Mouse (Mus musculus) right cerebral cortex, postnatal 10 days (tissue): ENCODE data around the gene Dnal4.

ENCODE experiments used
- DNase-seq, 2 experiments: peaks; one replicate each; pipeline ENCODE4 v3.0.0; 2021; ENCODE audit warnings: low spot score in 2 of 2

Dnal4 gene

DNA sequence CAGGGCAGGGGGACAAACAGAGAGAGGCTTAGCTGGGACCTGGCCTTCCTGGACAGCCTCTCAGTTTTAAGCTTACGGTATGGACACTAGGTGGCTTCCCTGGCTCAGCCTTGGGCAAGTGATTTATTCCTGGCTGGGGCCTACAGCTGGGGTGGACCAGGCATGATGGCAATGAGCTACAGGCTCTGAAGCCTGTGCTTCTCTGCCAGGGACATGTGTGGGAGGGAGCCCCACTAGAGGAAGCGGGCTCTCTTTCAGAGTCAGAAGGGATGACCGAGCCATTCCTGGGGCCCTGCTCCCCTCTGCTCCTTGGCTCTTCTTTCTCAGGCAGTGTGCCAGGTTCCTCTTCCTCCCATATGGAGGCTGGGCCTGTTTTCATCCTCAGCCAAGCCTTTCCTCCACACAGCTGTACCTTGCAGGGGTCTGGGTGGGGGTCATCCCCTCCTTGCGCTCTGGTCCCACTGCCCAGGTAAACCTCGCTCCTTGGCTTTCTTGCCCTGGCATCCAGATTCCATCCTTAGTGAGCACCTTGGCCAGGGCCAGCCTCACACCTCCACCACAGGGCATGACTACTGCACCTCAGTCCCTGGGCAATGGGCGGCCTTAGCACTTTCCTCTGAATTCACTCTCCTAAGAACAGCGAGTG, 13.9 kb downstream of the Dnal4 start:
- DNase-seq: peak; percentile 41 to 43

DNA sequence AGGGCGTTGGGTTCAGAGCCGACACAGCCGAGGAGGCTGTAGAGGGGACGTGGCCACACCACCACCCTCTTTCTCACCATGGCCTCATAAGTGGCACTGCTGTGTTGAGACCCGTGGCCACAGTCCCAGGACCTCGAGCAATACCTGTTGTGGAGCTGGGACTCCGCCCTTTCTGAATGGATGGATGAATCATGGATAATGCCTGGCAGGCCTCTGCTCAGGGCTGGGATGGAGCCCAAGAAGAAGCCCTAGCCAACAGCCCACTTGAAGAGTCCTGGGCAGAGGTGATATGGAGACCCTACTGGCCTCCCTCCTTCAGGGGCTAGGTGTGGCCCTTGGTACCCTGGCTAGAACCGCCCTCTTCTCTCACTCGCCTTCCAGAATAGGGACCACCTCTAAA, 14.6 kb downstream of the Dnal4 start:
- DNase-seq: peak in 1 of 2 experiments; percentile 20

DNA sequence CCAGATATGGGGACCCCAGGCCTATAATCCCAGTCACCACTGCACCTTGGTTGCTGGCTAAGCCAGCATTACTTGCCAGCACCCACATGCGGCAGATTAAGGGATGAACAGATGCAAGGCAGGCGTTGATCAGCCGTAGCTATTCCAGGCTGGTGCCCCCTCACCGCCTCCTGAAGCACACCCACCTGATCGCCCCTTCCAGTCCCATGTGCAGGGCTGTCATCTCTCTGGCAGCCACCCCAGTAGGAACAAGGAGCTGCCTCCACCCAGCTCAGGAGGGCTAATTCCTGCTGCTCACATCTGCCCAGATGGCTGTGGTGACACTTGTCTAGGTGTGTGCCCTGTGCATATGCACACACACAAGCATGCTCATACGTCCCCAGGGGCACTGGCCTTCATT, 16.7 kb downstream of the Dnal4 start:
- peak in 1 of 2 experiments; percentile 52 for DNase-seq

DNA sequence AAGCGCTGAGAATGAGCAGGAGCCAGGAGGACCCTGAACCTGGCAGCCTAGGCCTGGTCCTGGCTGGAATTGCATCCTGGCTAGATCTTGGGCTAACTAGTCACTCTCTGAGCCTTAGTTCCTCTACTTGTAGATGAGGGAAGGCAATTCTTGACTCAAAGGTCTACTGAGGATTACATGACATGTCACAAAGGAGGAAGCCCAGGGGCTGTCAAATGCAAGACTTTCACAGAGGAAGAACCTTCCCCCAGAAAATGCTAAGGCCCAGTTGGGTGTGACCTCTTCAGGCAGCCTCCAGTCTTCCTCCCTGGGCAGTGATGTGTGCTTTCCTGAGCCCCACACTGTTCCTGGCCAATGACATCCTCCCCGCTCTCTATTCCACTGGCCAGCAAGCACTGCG, 20.5 kb downstream of the Dnal4 start:
- DNase-seq: peak in 1 of 2 experiments; percentile 19

DNA sequence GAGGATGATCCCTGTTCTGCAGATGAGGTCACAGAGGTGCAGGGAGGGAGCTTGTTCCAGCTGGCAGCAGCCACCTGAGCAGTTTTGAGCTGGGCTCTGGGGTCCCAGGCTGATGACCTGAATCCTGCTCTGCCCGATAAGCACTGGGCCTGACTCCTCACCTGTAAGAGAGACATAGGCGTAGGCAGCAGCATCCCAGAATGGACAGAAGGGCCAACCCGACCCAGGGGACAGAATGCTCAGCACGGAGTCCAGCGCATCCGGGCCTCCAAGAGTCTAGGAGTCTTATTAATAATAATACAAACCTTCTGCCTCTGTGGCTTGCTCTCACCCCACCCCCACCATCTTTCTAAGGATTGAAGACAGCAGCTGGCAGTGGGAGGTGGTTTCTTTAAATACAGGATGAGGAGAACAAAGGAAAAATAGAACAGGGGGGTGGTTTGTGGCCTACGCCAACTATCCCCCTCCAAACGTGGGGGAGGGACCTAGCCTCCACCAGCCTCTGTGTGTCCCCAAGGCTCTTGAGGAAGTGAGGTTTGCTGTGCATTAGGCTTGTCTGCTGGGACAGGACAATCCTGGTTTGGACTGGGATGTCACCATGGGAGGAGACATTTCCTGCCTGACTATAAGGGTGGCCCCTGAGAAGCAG, 21.5 kb downstream of the Dnal4 start:
- DNase-seq: peak; percentile 64 to 72

DNA sequence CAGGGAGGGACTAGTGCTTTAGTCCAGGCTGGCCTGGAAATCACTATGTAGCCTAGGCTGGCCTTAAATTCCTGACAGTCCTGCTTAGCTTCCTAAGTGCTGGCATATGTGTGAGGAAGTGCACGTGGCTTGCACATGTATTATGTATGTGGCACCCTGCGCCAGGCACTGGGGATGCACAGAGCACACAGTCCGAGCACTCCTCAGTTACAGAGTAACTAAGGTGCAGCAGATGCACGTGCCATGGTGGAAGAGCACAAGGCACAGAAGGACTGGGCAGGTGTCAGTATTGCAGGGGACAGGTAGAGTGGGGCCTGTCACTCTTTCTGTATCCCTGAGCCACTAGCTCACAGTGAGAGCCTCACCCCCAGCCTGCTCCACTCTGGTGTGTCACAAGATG, 22.5 kb downstream of the Dnal4 start:
- no peak for DNase-seq

DNA sequence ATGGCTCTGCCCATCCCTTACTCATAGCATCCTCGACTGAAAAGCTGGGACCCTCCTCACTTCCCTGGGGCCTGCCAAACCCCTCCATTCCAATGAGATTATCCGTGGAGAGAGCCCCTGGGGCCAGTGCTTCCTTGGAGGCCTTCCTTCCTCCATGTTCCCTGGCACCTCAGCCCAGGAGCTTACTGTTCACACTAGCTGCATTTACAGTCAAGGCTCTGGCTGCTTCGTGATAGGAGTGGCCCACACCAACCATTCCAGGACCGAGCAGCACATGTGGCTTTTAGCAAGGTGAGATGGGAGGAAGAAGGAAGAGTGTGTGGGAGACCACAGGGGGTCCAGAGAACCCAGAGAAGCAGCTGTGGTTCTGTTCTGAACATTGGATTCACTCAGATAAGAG, 23.8 kb downstream of the Dnal4 start:
- DNase-seq: no peak

DNA sequence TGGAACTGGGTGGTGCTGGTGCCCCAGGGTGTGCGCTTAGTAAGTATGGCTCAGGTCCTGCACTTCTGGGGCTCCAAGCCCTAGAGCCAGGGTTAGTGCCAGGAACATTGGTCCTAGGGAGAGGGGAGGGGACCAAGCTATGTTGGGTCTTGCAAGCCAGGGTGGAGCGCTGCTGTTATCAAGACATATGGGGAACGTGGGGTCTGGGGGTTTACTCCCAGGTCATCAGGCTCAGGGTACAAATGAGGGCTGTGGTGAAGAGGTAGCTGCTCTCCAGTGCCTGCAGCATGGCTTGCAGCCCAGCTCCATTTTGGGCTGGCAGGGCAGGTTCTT, 24.3 kb downstream of the Dnal4 start:
- peak in 1 of 2 experiments; percentile 32 for DNase-seq

DNA sequence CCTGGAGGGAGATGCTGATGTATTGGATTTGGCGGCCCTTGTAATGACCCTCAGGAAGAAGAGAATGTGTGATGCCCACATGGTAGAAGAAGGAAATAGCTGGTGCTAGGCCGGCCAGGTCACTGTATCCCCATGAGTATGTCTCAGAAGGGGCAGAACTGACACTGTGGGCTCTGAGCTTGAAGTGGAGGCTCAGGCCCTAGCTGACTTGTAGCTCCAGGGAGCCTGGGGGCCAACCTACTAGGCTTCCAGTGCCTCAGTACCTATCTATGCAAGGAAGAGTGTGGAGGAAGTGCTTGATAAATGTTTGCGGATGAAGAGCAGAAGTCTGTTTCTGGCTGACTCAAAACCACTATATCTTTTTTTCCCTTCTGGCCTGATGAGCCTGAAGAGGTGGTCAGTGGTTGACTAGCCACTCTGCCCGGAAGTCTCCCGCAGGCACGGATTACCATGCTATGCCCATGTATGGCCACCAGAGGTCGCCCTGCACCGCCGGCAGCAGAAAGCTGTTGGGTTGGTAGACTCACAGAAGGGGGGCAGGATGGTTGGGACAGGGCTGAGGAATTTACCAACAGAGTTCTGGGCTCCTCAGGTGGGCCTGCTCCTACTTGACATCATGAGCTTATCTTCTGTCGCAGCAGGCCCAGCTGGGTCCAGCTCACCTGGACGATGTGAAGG, 24.8 kb downstream of the Dnal4 start:
- DNase-seq: peak; percentile 82 to 84

DNA sequence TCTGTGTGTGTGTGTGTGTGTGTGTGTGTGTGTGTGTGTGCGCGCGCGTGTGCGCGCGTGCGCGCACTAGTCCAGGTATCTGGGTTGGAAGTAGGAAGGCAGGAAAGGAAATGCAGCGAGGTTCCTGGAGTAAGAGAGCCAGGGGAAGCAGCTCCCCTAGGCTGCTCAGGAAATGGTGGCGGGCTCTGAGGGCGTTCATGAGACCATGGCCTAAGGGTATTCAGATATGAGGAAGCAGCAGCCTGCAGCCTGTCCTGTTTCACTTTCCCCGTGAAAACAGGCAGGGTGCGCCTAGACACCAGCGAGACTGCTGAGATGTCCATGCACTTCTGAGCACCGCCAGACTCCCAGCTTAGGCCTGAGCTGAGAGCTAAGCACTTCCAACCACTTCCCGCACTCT, 25.9 kb downstream of the Dnal4 start:
- DNase-seq: no peak

DNA sequence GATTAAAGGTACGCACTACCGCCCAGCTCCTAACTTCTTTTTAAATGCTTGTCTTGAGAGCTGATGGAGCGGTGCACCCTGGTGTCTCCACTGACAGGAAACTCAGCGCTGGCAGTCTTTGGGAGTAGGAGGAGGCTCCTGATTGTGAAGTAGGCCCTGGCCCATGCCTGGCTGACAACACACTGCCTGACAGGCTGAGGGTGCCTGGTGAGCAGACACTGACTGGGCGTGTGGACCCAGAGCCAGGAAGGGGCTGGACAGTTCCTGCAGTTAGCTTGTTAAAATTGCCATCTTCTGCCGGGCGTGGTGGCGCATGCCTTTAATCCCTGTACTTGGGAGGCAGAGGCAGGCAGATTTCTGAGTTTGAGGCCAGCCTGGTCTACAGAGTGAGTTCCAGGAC, 27.4 kb downstream of the Dnal4 start:
- no peak for DNase-seq

DNA sequence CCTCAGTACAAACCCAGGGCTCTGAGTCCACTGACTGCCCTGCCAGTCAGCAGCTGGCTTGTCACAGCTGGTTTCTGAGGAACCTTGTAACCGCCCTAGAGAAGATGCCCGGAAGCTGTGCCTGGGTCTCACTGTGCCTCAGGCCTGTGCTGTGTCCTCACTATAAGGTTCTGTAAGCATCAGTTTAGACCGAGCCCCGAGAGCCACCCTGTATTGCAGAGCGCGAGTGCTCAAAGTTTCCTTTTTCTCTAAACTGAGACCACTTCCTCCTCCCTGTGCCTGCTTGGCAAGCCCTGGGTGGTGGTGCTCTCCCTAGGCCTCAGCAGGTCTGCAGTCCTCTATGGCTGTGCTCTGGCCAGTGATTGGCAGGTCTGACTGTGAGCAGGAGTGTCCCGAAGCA, 28.5 kb downstream of the Dnal4 start:
- no peak for DNase-seq

DNA sequence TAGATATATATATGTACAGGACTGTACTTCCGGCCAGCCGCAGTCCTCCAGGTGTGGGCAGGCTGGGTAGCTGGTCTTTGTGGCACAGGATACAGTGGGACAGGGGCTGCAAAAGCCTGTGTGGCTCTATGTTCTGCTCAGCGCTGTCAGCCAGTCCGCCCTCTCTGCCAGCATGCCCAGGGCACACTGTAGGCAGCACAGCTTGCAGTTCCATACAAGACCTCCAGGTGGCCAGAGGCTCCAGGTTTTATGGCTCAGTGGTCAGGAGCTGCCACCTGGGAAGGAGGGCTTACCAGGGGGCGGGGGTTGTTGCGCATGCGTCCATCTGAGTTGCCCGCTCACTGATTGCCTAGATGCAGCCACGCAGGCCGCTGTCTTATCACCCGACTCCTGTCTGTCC, 29.7 kb downstream of the Dnal4 start:
- peak in 1 of 2 experiments; percentile 35 for DNase-seq

DNA sequence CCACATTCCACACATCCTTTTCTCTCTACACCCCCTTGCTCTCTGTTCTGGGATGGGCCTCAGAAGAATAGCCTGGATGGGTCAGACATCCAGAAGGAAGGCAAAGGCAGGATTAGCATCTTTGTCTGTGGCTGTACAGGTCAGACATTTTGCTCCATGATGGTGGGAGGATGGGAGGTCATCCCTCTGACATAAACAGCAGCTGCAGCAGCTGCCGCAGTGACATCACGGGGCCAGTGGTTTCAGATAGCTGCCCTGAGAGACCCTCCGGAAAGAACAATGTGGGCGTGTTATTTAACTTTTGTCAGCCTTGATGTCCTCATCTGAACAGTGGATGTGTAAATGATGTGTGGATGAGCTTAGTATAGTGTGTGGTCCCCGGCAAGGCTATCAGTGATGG, 31.8 kb downstream of the Dnal4 start:
- DNase-seq: no peak

DNA sequence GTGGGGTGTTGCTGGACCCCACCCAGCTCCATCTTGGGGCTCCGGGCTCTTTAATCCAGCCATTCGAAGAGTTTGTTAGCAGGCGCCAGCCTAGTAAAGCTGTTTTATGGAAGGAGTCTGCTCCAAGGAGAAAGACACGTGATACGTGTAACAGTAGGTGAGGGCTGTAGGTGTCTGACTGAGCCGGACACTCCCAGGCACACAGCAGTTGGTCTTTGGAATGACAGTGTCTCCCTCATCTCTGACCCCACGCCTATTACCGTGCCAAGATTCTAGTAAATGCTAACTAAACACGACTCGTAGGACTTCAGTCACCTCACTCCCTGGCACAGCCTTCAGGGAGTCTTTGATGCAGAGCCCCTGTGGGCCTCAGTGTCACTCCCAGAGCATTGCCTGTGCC, 32.3 kb downstream of the Dnal4 start:
- DNase-seq: no peak

DNA sequence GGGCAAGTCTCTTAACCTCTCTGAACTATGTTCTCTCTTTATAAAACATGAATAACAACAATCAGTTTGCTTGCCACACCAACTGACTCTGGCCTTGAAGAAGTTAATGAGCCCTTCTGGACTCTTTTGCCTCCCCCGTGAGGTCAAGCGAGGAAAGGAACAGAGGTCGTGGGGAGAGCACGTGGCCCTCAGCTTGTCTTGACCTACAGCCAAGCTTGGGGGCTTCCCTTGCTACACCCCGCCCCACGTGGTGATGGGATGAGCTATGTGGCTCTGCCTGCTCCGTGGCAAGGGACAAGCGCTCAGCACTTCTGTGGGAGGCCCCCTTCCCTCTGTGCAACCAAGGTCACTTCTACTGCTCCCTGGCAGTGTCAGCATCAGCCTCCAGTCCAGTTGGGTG, 32.9 kb downstream of the Dnal4 start:
- DNase-seq: no peak

DNA sequence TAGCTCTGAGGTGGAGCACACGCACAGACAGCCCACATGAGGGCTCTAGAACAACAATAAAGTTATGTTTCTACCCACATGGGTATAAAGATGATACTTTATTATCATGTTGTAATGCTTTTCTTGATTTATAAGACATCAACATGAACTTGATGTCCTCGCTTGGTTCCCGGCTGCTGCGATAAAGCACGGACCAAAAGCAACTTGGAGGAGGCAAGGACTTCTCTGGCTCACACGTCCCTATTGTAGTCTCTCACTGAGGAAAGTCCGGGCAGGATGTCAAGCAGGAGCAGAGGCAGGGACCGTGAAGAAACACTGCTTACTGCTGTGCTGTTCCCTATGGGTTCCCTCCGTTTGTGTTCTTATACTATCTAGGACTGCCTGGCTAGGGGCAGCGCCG, 33.6 kb downstream of the Dnal4 start:
- DNase-seq: no peak

DNA sequence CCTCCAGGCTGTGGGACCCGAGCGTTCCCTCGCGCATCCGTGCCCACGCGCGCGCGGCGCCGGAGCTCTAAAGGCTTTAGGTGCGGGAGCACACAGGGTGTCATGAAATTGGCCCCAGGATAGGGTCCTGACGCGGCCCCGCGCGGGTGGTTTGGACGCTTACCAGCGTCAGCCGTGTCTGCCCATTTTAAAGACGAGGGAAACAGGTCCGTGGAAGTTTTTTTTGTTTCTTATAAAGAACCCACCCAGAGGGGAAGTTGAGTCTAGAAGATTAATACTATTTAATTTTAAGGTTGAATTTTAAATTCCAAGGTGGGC, 35.0 kb downstream of the Dnal4 start:
- DNase-seq: no peak

DNA sequence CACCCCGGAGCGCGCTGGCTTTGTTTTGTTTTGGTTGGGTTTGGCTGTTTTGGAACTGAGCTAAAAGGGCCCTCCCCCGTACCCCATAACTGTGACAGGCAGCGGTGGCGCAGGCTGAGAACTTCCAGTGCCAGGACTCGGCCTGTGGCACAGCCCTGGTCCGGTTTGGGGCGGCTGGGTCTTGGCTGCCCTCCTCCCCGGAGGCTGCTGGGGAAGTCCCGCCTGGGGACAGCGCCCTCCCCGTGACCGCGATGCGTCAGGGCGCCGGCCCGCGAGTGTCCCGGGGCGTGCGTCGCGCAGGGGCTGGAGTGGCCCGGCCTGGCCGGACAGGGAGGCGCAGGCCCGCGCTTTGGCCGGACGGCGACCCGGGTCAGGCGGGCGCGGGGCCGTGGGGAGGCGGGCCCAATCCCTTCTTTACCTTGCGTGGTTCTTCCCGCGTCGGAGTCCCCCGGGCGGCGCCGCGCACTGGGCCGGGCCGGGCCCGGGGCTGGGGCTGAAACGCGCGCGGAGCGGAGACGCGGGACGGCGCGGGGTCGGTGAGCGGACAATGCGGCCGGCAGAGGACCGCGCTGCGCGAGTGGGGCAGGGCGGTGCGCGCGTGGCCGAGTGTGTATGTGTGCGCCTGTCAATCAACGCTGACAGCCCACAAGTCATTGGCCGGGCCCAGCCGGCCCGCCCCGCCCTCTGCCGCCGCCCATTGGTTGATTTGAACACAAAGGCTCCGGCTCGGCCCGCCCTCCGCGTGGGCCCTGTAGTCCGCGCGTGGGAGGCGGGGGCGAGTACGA, 35.5 kb downstream of the Dnal4 start, which contains the start of gene Sun2:
TSS of gene Sun2 (minus strand) at position 616 of the 785 bp plus-strand sequence.
- DNase-seq: peak; percentile 96

DNA sequence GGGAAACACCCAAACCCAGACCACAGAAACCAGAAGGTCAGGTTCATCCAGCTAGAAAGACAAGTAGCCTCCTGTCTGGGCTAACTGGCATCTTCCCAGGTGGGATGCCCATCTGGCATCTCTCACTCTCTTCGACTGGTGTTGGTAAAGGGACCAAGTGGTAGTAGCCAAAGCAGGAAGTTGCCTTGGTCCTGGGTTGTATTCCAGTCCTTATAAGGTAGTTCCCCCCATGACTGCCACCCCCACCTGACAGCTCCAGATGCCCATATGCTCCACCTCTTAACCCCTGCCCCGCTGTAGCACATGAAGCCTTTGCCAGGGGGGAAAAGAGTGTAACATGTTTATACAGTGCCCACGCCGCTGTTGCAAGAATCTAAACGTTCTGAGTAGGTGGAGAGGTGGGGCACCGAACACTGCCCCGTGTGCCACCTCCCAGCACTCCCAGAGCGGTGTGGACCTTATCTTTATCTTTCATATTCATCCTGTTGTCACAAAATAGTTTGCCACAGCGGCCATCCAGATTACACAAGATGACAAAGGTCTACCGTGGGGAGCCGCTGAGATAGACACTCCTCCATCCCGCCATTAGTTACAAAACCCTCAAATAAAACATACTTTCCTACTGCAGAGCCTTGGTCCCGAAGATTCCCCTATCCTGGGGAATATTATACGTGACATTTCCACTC, 36.3 kb downstream of the Dnal4 start:
- DNase-seq: no peak

DNA sequence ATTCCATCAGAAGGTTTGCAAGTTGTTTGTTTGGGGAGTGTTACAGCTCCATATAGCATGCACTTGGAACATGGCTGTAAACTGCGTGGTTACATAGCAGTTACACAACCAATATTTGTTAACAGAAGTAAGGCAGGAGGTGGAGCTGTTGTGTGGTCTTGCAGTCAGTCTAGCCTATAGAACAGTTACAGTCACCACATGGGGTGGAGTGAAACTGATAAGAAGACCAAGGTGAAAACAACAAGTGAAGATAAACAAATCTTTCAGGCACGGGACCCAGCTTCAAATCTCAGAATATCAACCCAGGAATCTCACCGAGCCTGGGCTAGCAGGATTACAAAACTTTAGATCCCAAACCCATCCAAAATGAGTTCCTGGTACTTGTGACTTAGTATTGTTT, 36.9 kb downstream of the Dnal4 start:
- no peak for DNase-seq

DNA sequence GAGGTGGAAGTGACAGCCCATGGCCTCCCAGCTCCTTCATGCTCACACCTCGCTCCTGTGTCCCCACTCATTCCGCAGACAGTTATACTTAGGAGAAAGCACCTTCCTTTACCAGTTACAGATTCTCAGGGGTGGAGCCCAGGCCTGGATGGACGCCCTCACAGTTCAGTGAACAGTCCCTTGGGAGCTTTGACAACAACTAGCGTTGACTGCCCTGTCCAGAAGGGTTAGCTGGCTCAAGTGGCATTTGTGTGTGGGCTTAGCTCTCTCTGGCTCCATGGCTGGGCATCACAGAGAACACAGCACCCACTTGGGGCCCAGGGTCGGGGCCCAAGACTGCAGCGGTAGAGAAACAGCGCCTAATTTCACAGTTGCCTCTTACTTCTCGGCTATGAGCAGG, 43.3 kb downstream of the Dnal4 start:
- no peak for DNase-seq
